Mouse (Mus musculus) embryonic facial prominence, embryonic 10.5 days (tissue): ENCODE data around the gene Hmgcs2. TPM values are rescaled to one million over a fixed set of nuclear protein-coding genes. Genes with fewer than 3 reads are reported as not detected.
A peak's percentile ranks its signal among the peaks of the same experiment; 100 is the strongest.

Experiments used
- DNase-seq: peaks from one replicate; pipeline ENCODE4 v3.0.0-alpha.2; 2017; ENCODE audit warnings: low spot score
- H3K27ac ChIP-seq: fragments of 300-500 bp; sonication (generic); replicated peaks from 2 replicates; pipeline ENCODE4 v1.5.1; 2016; ENCODE audit warnings: mild to moderate bottlenecking
- H3K27me3 ChIP-seq: fragments of 300-500 bp; sonication (generic); replicated peaks from 2 replicates; pipeline ENCODE4 v1.6.1; 2016; ENCODE audit warnings: low read depth, mild to moderate bottlenecking; ENCODE audit not compliant: poor library complexity, severe bottlenecking
- H3K36me3 ChIP-seq: fragments of 300-500 bp; sonication (generic); replicated peaks from 2 replicates; pipeline ENCODE4 v1.6.1; 2016; ENCODE audit warnings: mild to moderate bottlenecking, moderate library complexity
- H3K4me1 ChIP-seq: fragments of 300-500 bp; sonication (generic); 2 replicates; pipeline ENCODE4 v1.6.1; 2016
- H3K4me3 ChIP-seq: fragments of 300-500 bp; sonication (generic); 2 replicates; pipeline ENCODE4 v1.5.1; 2016; ENCODE audit warnings: mild to moderate bottlenecking, moderate library complexity
- H3K9me3 ChIP-seq: fragments of 300-500 bp; sonication (generic); 2 replicates; pipeline ENCODE4 v1.6.1; 2016; ENCODE audit warnings: mild to moderate bottlenecking
- WGBS: fragments of 180-500 bp; shearing (Covaris S2); methylation state at CpG from one replicate; pipeline ENCODE4 v1.1.7; 2016; 5-methylcytosine and 5-hydroxymethylcytosine counted together
- polyA plus RNA-seq: library from polyadenylated mRNA; unstranded; fragments of >200 nt; fragmentation: Nextera tagmentation; extraction: Ambion mirVana; gene quantifications from 2 replicates; pipeline ENCODE4 v1.2.1, GENCODE M21; 2016

Hmgcs2 gene
- polyA plus RNA-seq, 1 experiment from 2014 or later: 1.6 TPM

- WGBS: 30% methylated on average over 7 of the region's 7 CpGs
- peak; percentile 65 for DNase-seq
Observed at GRCm38 (mm10) chr3:98353892-98354291, 73.7 kb downstream of the Hmgcs2 start.

GRCm38 (mm10) chr3:98355344-98356025, 75.2 kb downstream of the Hmgcs2 start:
- Histone ChIP-seq H3K27ac (0 out of 2 replicates have a peak overlapping the region, but pooled peaks have one; percentile 27), H3K9me3 (no peaks in the 10 kb centered on the region), H3K27me3 (no peaks in the 10 kb centered on the region), H3K4me1 (peaks cover 9% of the 10 kb centered on the region), H3K36me3 (no peaks in the 10 kb centered on the region), H3K4me3 (no peak overlapping the region)
- 53% methylated on average over 10 of the region's 10 CpGs for WGBS
- DNase-seq: peak; percentile 50

More at GRCm38 (mm10) chr3:98353892-98354291, 73.7 kb downstream of the Hmgcs2 start:
- H3K27ac ChIP-seq: no peak overlapping the region
- H3K36me3 ChIP-seq: no peaks in the 10 kb centered on the region
- H3K4me1 ChIP-seq: peaks cover 10% of the 10 kb centered on the region
- no peaks in the 10 kb centered on the region for H3K9me3 ChIP-seq
- H3K27me3 ChIP-seq: no peaks in the 10 kb centered on the region
- no peak overlapping the region for H3K4me3 ChIP-seq

DNA sequence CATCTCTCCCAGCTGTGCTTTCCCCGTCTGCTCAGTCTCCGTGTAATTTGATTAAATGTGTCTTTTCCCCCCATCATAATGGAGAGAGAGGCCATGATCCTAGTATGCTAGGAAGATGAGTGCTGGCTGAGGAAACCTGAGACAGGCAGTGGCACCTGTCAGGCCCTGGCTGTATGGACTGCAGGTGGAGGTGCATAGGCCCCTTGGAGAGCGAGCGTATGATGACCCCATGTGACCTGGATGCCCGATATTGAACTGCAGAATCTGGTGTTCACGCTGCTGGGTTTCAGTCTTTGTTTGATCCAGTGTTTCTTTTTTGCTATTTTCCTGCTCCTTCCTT, 75.8 kb downstream of the Hmgcs2 start:
- Histone ChIP-seq H3K27ac (no peak overlapping the region), H3K36me3 (no peaks in the 10 kb centered on the region), H3K27me3 (no peaks in the 10 kb centered on the region), H3K9me3 (no peaks in the 10 kb centered on the region), H3K4me1 (peaks cover 9% of the 10 kb centered on the region), H3K4me3 (no peak overlapping the region)
- 45% methylated on average over 6 of the region's 6 CpGs for WGBS
- DNase-seq: no peak

DNA sequence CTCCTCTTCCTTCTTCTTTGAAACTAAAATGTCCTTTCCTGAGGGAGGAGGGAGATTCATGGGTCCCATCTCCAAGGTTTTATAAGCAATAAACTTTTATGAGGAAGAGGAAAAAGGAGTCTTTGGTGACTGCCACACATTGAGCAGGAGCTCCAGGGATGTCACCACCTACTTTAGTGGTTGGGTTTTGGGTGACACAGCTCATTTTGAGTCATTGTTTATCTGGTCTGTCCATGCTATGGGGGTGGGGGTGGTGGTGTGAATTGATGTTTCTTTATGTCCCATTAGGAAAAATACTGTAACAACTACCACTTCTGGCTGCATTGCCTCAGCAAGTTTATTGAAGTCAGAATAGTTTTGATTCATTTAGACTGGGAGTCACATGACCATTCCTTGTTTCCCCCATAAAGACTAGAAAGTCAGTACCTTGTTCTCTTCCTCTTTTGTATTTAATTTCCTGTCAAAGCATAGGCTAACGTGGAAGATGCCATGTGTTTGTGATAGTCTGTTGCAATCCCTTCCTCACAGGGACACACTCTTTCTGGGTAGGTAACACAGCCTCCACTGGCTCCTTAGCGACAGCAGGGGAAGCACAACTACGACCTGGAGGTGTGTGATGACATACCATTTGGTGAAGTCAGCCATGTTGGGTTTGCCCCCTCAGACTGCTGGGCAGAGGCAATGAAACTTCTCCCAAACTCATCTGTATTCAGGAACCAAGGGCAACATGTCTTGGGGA, 76.6 kb downstream of the Hmgcs2 start:
- no peaks in the 10 kb centered on the region for H3K9me3 ChIP-seq
- H3K4me1 ChIP-seq: peaks cover 9% of the 10 kb centered on the region
- DNase-seq: no peak
- H3K27me3 ChIP-seq: no peaks in the 10 kb centered on the region
- WGBS: 70% methylated on average over 3 of the region's 3 CpGs
- no peak overlapping the region for H3K27ac ChIP-seq
- no peak overlapping the region for H3K4me3 ChIP-seq
- no peaks in the 10 kb centered on the region for H3K36me3 ChIP-seq

Other genes with a start within 250 kb of the Hmgcs2 start
- not detected in 2 replicates for gene Adam30, start 119.8 kb upstream of the Hmgcs2 start, polyA plus RNA-seq
- gene Reg4, start 58.3 kb upstream of the Hmgcs2 start, polyA plus RNA-seq: not detected in 2 replicates
- gene Phgdh, start 59.6 kb downstream of the Hmgcs2 start, polyA plus RNA-seq: 373 and 379 TPM in 2 replicates
- gene Zfp697, start 102.0 kb downstream of the Hmgcs2 start, polyA plus RNA-seq: 8.2 and 8.8 TPM in 2 replicates
- gene Gm4450, start 176.7 kb downstream of the Hmgcs2 start, polyA plus RNA-seq: not detected in 2 replicates
- not detected in 2 replicates for gene Hsd3b4, start 230.1 kb downstream of the Hmgcs2 start, polyA plus RNA-seq